Mouse (Mus musculus) cerebellum, postnatal 25 days (tissue): ENCODE results near the gene Hacd4.
"Not testable (repeated sequence)": the region's sequence is repeated elsewhere in the genome, so short reads cannot be mapped to it uniquely, and the experiment has no call there.

Source experiments
- DNase-seq, 2 experiments: peaks; one replicate each; pipeline ENCODE4 v3.0.0; 2021; ENCODE audit warnings: mixed read lengths in 2 of 2

Hacd4 gene

GRCm38 (mm10) chr4:88432412-88433024 lies 6.2 kb downstream of the Hacd4 start:
- no peak for DNase-seq

DNA sequence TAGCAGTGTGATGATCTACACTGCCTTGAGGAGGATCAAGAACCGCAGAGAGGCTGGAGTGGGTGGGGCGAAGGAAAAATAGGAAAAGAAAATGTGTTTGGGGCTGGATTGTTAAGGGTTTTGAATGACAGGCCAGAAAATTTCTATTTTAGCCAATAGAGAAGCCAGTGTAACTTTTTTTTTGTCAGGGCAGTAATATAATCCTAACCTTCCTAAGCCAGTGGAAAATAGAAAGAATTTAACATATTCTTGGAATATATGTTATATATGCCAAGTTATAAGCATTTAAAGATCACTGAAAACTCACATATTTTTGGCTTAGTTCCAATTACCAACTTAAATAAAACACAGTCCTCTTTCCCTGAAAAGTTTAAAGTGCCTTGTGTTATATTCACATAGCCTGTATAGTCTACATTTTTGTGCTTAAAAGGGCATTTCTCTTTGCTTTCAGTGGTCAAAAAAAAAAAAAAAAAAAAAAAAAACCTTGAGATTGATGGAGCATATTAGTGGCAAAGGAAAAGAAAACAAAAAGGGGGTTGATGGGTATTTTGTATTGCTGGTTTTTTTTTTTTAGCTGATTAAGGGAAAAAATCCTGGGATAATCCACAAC lies 11.0 kb downstream of the Hacd4 start:
- DNase-seq: no peak

GRCm38 (mm10) chr4:88424563-88424962 lies 14.2 kb downstream of the Hacd4 start:
- DNase-seq: no peak

DNA sequence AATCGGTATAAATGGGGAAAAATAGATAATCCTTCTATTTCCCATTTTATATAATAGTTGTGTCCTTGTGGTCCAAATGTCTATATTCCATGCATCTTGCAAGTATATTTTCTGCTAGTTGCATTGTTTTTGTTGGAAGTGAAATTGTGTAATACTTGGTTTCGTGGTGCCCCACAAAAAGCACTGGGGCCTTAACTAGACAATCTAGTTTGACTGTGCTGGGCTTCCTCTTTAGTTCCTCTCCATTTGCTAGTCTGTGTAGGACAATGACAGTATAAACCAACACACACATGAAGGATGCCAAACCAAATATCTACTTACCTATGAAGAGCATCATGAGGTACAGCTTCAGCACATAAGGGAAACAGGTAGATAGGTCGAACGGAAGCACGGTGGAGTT lies 19.4 kb downstream of the Hacd4 start:
- DNase-seq: no peak

- DNase-seq: no peak
These were observed 23.7 kb downstream of the Hacd4 start for GRCm38 (mm10) chr4:88415017-88415416.

GRCm38 (mm10) chr4:88412331-88412730 lies 26.4 kb downstream of the Hacd4 start:
- no peak for DNase-seq

GRCm38 (mm10) chr4:88409279-88409678 lies 29.4 kb downstream of the Hacd4 start:
- no peak for DNase-seq

- peak; percentile 15 to 42 for DNase-seq
These were observed 31.6 kb downstream of the Hacd4 start for GRCm38 (mm10) chr4:88406887-88407696.

DNA sequence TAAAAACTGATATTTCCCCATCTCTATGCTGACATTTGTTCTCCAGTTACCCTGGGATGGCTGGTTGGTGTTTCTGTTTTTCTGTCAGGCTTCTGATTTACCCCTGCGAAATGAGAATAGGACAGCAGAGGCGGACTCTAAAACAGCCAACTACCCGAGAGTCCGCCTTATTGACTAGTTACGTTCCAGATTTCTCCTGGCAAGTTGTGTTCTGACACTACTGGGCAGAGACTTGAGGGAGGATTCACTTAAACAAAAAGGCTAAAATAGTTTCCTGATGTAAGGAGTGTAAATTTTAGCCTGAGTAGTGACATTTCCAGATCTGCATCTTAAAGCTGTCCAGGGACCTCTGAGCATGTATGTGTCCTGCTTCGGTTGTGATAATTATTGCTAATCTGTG lies 35.8 kb downstream of the Hacd4 start:
- no peak for DNase-seq

DNA sequence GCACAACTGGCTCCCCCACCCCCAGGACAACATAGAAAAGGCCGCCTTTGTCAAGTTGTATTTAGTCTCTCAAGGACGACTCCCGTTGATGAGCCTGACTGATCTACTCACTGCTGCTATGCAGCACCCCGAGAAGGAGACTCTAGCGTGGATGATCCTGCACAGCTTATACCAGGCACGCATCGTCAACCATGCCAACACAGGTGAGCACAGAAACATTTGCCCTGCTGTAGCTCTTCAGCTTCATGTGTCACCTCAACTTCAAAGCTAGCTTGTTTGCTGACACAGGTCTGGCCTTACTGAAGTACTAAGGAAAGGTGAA lies 37.8 kb downstream of the Hacd4 start:
- no peak for DNase-seq

GRCm38 (mm10) chr4:88400302-88400991 lies 38.3 kb downstream of the Hacd4 start:
- no peak for DNase-seq

- no peak for DNase-seq
These were observed 41.7 kb downstream of the Hacd4 start for GRCm38 (mm10) chr4:88396995-88397521.

DNA sequence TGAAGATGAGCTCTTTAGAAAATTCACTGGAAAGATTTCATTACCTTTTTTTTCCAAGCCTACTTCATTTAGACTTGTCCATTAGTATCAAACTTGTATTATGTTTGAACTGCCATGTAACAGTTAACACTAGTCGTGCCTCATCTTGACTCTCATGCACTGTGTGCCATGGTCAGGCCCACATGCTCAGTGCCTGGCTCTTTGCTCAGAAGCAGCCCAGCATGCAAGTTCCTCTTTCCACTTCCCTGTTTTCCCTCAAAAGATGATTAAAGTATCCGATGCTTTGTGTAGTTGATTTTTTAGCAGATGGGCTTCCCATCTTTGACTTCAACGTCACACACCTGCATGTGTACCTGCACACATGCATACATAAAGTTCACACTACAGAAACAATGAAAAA lies 43.0 kb downstream of the Hacd4 start:
- DNase-seq: no peak

DNA sequence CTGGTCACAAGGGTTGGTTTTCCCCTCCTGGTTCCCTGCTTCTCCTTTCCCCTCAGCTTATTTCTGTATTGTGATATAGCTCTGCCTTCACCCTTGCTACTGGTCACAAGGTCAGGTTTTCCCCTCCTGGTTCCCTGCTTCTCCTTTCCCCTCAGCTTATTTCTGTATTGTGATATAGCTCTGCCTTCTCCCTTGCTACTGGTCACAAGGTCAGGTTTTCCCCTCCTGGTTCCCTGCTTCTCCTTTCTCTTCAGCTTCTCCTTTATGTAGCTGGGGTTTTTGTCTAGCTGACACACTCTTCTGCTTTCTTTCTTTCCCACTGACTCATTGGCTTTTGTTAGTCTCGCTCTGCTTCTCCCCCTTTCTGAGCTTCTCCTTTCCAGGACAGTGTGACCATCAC lies 48.1 kb downstream of the Hacd4 start:
- DNase-seq: not testable (repeated sequence)

- no peak for DNase-seq
These were observed 48.7 kb downstream of the Hacd4 start for GRCm38 (mm10) chr4:88390036-88390435.

DNA sequence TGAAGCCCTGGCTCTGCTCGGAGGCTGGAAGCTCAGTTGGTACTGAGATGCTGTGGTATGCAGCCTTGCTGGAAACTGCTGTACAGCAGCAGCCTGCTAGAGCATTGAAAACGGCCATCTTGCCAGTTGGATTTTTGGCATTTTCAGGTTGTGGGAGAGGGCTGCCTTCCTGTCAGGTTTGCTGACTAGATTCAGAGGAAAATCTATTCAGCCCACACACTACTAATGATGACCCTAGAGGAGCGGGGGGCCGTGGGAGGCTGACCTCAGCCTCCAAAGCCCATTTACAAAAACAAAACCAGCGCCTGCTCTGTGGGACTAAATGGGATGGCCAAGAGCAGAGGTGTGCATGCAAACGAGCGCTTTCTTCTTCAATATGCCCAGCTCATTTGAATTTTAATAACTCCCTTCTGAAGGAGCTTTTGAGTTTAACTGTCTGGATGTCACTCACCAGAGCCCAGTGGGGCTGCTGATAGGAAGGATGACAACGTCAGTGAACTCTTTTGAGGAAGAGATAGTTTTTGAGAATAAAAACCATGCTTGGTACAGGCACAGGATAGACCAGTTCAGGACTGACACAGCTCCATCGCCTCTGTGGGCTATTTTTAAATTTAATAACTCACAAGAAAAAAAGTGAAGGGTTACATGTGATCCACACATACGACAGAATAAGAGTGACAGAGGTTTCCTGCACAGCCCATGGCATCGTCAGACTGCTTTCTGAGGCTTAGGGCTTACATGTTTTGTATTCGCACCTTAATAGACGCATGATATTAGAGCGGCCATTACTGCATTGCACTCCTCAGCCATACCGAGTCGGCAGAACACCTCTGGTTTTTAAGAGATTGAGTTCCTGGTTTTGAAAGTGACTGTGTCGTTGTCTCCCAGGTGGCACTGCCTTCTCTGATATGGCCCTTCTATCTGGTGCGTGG lies 66.2 kb downstream of the Hacd4 start:
- no peak for DNase-seq

DNA sequence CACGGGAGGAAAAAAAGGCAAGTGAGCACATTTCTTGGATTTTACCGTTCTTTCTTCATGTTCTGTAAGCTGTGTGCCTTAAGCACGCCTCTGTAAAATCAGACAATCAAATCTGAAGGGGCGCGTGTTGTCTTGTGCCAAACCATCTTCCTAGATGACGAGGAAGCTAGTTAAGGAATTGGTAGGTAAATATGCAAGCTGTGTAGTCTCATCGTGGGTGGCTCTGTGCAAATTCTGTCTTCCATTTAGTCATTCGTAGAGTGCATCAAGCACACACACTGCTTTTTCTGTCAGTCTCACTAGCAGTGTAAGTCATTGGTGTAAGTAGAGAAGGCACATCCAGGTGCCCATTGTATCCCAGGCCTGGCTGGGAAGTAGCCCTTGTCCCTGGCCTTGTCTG lies 67.9 kb downstream of the Hacd4 start:
- DNase-seq: no peak

GRCm38 (mm10) chr4:88369951-88370350 lies 68.8 kb downstream of the Hacd4 start:
- no peak for DNase-seq

GRCm38 (mm10) chr4:88357431-88357830 lies 81.3 kb downstream of the Hacd4 start:
- no peak for DNase-seq

DNA sequence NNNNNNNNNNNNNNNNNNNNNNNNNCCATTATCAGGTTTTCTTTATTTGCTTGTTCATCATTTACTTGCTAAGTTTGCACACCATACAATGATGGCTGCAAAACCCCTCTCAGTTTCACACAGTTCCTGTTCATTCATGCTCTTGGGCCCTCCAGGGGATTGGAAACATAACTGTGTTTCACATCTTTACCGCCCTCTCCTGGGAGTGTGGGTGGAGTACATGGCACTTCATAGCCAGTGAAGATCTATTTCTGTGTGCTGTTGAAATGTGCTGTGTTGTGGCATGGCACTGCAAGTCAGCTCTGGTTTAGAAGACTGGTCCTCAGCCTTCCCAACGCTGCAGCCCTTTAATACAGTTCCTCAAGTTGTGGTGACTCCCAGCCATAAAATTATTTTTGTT lies 82.1 kb downstream of the Hacd4 start:
- peak in 1 of 2 experiments; percentile 15 for DNase-seq

GRCm38 (mm10) chr4:88350910-88351309 lies 87.8 kb downstream of the Hacd4 start:
- peak; percentile 67 to 74 for DNase-seq
